ENCODE assay signal across 10 mouse cellular contexts in the genomic region with DNA sequence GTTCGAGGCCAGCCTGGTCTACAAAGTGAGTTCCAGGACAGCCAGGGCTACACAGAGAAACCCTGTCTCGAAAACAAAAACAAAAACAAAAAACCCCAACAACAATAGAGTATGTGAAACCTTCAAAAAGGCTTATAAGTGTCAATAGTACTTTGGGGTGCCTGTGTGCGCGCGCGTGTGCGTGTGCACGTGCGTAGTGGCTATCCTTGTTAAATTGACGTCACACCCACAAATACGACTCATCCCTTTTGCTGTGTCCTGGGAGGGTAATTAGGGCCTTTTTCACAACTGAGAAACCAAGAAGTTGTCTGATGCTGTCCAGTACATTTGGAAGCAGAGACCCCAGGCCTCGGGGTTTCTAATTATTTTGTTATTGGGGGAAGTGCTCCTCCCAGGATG. TPM values are rescaled to one million over a fixed set of nuclear protein-coding genes. Genes with fewer than 3 reads are reported as not detected.
A peak's percentile ranks its signal among the peaks of the same experiment; 100 is the strongest.
DNase-seq lines count a peak whose midpoint lies in the region; ATAC-seq and TF ChIP-seq lines count a peak whose summit lies in the region.
"Had no signal": no experiment of that assay in that cellular context is flagged by ENCODE, and none has a peak within 500 bp of the region (broad histone marks: within the 10 kb centered on the region; RNA-seq: fewer than 3 reads in every experiment).

No protein-coding gene starts in this region.

- H3K4me2 ChIP-seq in embryonic facial prominence, embryonic 13.5 days: peak overlapping the region; percentile 73
- H3K4me2 ChIP-seq in intestine, embryonic 15.5 days (replicated peaks): peak overlapping the region; percentile 71
- H3K4me2 ChIP-seq in myocyte (ENCODE audit: low read depth): peak overlapping the region; percentile 88

- TF ChIP-seq POLR2A in myocyte (IDR thresholded peaks at IDR 0.05; ENCODE audit: insufficient read length, low read depth): no peak

- 37% methylated on average over 12 of the region's 12 CpGs for WGBS in embryonic facial prominence, embryonic 13.5 days
- 63% methylated on average over 12 of the region's 12 CpGs for WGBS in intestine, embryonic 15.5 days

- peak overlapping the region; percentile 42 for H3K4me3 ChIP-seq in layer of hippocampus, adult 2 months
- peak overlapping the region; percentile 42 for H3K4me3 ChIP-seq in embryonic facial prominence, embryonic 13.5 days
- peak overlapping the region; percentile 33 for H3K4me3 ChIP-seq in intestine, embryonic 15.5 days (replicated peaks)
- H3K4me3 ChIP-seq in myocyte: peak overlapping the region; percentile 29

- H3K27ac ChIP-seq in layer of hippocampus, adult 2 months: peak overlapping the region; percentile 78
- H3K27ac ChIP-seq in embryonic facial prominence, embryonic 13.5 days: peak overlapping the region; percentile 97
- peak overlapping the region; percentile 79 for H3K27ac ChIP-seq in intestine, embryonic 15.5 days

- no peak for ATAC-seq in embryonic facial prominence, embryonic 13.5 days (ENCODE audit: insufficient number of reproducible peaks, insufficient read depth, low FRiP score, low TSS enrichment, low read depth)
- peak; percentile 34 for ATAC-seq in intestine, embryonic 15.5 days
- ATAC-seq: Patski had no signal

- no peak for DNase-seq in layer of hippocampus, adult 2 months (ENCODE audit: low spot score in 2 of 2)
- DNase-seq in layer of hippocampus, adult 18-20 months (ENCODE audit: low spot score in 2 of 2): no peak
- DNase-seq in right cerebral cortex, postnatal 36 days (ENCODE audit: low spot score in 2 of 2): no peak
- no peak for DNase-seq in layer of hippocampus, postnatal 14 days (ENCODE audit: low spot score in 2 of 2)
- no peak for DNase-seq in thymus, postnatal 10 days (ENCODE audit: low spot score in 2 of 2)
- DNase-seq: layer of hippocampus, adult 9-11 months had no signal

- H3K9ac ChIP-seq in embryonic facial prominence, embryonic 13.5 days: peak overlapping the region; percentile 75
- H3K9ac ChIP-seq in intestine, embryonic 15.5 days: peak overlapping the region; percentile 43; the same call in 1 of the 2 replicates

- H3K9me3 ChIP-seq in embryonic facial prominence, embryonic 13.5 days: no peaks in the 10 kb centered on the region
- H3K9me3 ChIP-seq in intestine, embryonic 15.5 days: no peaks in the 10 kb centered on the region

- H3K27me3 ChIP-seq in embryonic facial prominence, embryonic 13.5 days: no peaks in the 10 kb centered on the region
- H3K27me3 ChIP-seq in intestine, embryonic 15.5 days (replicated peaks): no peaks in the 10 kb centered on the region
- no peaks in the 10 kb centered on the region for H3K27me3 ChIP-seq in myocyte (ENCODE audit: control insufficient read depth, insufficient read depth, insufficient read length)
- H3K27me3 ChIP-seq: Patski had no signal

- TF ChIP-seq CTCF in layer of hippocampus, adult 2 months (conservative IDR thresholded peaks at IDR 0.05): no peak

- H3ac ChIP-seq in myocyte (ENCODE audit: control insufficient read depth, insufficient read length): no peak overlapping the region

- peaks cover 36% of the 10 kb centered on the region for H3K4me1 ChIP-seq in embryonic facial prominence, embryonic 13.5 days
- peaks cover 17% of the 10 kb centered on the region for H3K4me1 ChIP-seq in intestine, embryonic 15.5 days (replicated peaks)

- no peaks in the 10 kb centered on the region for H3K36me3 ChIP-seq in embryonic facial prominence, embryonic 13.5 days
- H3K36me3 ChIP-seq in intestine, embryonic 15.5 days: no peaks in the 10 kb centered on the region
- H3K36me3 ChIP-seq in myocyte (ENCODE audit: control insufficient read depth, insufficient read depth): no peaks in the 10 kb centered on the region

- no peaks in the 10 kb centered on the region for H3K79me2 ChIP-seq in myocyte (ENCODE audit: control insufficient read depth, insufficient read depth)

TF ChIP-seq in myocyte, 11 proteins besides CTCF, POLR2A, EP300 and RAD21:
- TF ChIP-seq MAX (IDR thresholded peaks at IDR 0.05; ENCODE audit: low read depth) (no peak), USF1 (IDR thresholded peaks at IDR 0.05; ENCODE audit: low read depth) (peak; percentile 13)

RNA-seq across cellular contexts. Expression of gene Clmp, which starts 44.5 kb away (rescaled TPM):
- 10 to 100 TPM; 25.3 to 33.3 TPM for total RNA-seq in layer of hippocampus, adult 2 months (2021)
- total RNA-seq in layer of hippocampus, adult 18-20 months (2021): 10 to 100 TPM; 23.1 to 25.4 TPM
- 55.9 and 56.5 TPM in 2 replicates for polyA plus RNA-seq in embryonic facial prominence, embryonic 13.5 days (2015; fragmentation: Nextera tagmentation; extraction: Ambion mirVana)
- 25.6 and 26.7 TPM in 2 replicates for polyA plus RNA-seq in intestine, embryonic 15.5 days (2015; fragmentation: Nextera tagmentation; extraction: Ambion mirVana)
- polyA plus RNA-seq in myocyte (2012; fragmentation: generic; extraction: Trizol): 3.8 TPM
- total RNA-seq in layer of hippocampus, postnatal 14 days (2021): 10 to 100 TPM; 36.1 to 39.2 TPM

RNA-seq across cellular contexts. Expression of gene Gm21915, which starts 59.9 kb away (rescaled TPM):
- total RNA-seq in layer of hippocampus, adult 2 months (2021): not detected
- total RNA-seq in layer of hippocampus, adult 18-20 months (2021): not detected
- not detected in 2 replicates for polyA plus RNA-seq in embryonic facial prominence, embryonic 13.5 days (2015; fragmentation: Nextera tagmentation; extraction: Ambion mirVana)
- polyA plus RNA-seq in intestine, embryonic 15.5 days (2015; fragmentation: Nextera tagmentation; extraction: Ambion mirVana): not detected in 2 replicates
- not detected for polyA plus RNA-seq in myocyte (2012; fragmentation: generic; extraction: Trizol)
- total RNA-seq in layer of hippocampus, postnatal 14 days (2021): not detected
- polyA plus RNA-seq: Patski had no signal
